Mouse (Mus musculus) CH12.LX (cell line): ENCODE data around the gene Pkp4.

ENCODE experiments used
- CTCF ChIP-seq, 2 experiments: IDR thresholded peaks in 1 of 2; conservative IDR thresholded peaks in 1 of 2; 2 replicates each; pipeline ENCODE4 v1.5.1; 2011 to 2012; ENCODE audit warnings: low read depth in 2 of 2, low read length in 2 of 2, improper control_type of control experiment in 1 of 2, inconsistent platforms in 1 of 2, mild to moderate bottlenecking in 1 of 2, moderate library complexity in 1 of 2
- EP300 ChIP-seq: IDR thresholded peaks from 2 replicates; pipeline ENCODE4 v1.6.1; 2011; ENCODE audit warnings: low read length, improper control_type of control experiment
- HCFC1 ChIP-seq: IDR thresholded peaks from 2 replicates; pipeline ENCODE4 v1.6.1; 2012; ENCODE audit warnings: low read depth, mild to moderate bottlenecking, inconsistent platforms, low read length, improper control_type of control experiment
- JUND ChIP-seq: conservative IDR thresholded peaks from 2 replicates; pipeline ENCODE4 v1.6.1; 2011; ENCODE audit warnings: low read depth, low read length, improper control_type of control experiment
- POLR2A ChIP-seq: IDR thresholded peaks from 2 replicates; pipeline ENCODE4 v1.6.1; 2011; ENCODE audit warnings: low read depth, mild to moderate bottlenecking, improper control_type of control experiment, low read length
- POLR2AphosphoS2 ChIP-seq: IDR thresholded peaks from 2 replicates; pipeline ENCODE4 v1.6.1; 2011; ENCODE audit warnings: low read depth, low read length, improper control_type of control experiment
- SMC3 ChIP-seq: IDR thresholded peaks from 2 replicates; pipeline ENCODE4 v1.6.1; 2011; ENCODE audit warnings: low read depth, low read length, improper control_type of control experiment
- UBTF ChIP-seq: IDR thresholded peaks from 2 replicates; pipeline ENCODE4 v1.6.1; 2012; ENCODE audit warnings: low read depth, mild to moderate bottlenecking, inconsistent platforms, low read length, improper control_type of control experiment, moderate library complexity

GRCm38 (mm10) chr2:59158117-59158516 lies 2.5 kb upstream of the Pkp4 start:
- TF ChIP-seq CTCF (conservative IDR thresholded peaks at IDR 0.05 in 1 of 2, IDR thresholded peaks at IDR 0.05 in 1 of 2; ENCODE audit: low read depth in 2 of 2, low read length in 2 of 2), result no peak
- no peak for TF ChIP-seq POLR2A
- no peak for TF ChIP-seq SMC3
- no peak for TF ChIP-seq JUND
- TF ChIP-seq POLR2AphosphoS2, result no peak
- TF ChIP-seq UBTF, result no peak
- no peak for TF ChIP-seq HCFC1
- no peak for TF ChIP-seq EP300
